Mouse (Mus musculus): Measurements from ENCODE around the gene Kcnh3.
A peak's percentile ranks its signal among the peaks of the same experiment; 100 is the strongest.
"Not testable (repeated sequence)": the region's sequence is repeated elsewhere in the genome, so short reads cannot be mapped to it uniquely, and the experiment has no call there.

Kcnh3 gene

GRCm38 (mm10) chr15:99240129-99240528 lies 15.5 kb downstream of the Kcnh3 start:
- no peak for DNase-seq (ENCODE audit: low read depth, low spot score)

GRCm38 (mm10) chr15:99241249-99241648 lies 16.6 kb downstream of the Kcnh3 start:
- DNase-seq (ENCODE audit: low read depth, low spot score), result no peak

- DNase-seq (ENCODE audit: low read depth, low spot score), result no peak
These were observed 17.4 kb downstream of the Kcnh3 start for GRCm38 (mm10) chr15:99242045-99242444.

- not testable (repeated sequence) for DNase-seq (ENCODE audit: low read depth, low spot score)
These were observed 22.1 kb downstream of the Kcnh3 start for GRCm38 (mm10) chr15:99246736-99247135.

GRCm38 (mm10) chr15:99248972-99249371 lies 24.3 kb downstream of the Kcnh3 start:
- DNase-seq (ENCODE audit: low read depth, low spot score), result no peak

GRCm38 (mm10) chr15:99249938-99250337 lies 25.3 kb downstream of the Kcnh3 start:
- DNase-seq (ENCODE audit: low read depth, low spot score), result no peak

- not testable (repeated sequence) for DNase-seq (ENCODE audit: low read depth, low spot score)
These were observed 26.4 kb downstream of the Kcnh3 start for GRCm38 (mm10) chr15:99251111-99251510.

- peak; percentile 99 for DNase-seq (ENCODE audit: low read depth, low spot score)
These were observed 27.1 kb downstream of the Kcnh3 start, which contains the start of gene Mcrs1 for GRCm38 (mm10) chr15:99251626-99252380. Gene Mcrs1 (minus strand): TSS chr15:99251961.

GRCm38 (mm10) chr15:99252381-99253174 lies 27.9 kb downstream of the Kcnh3 start:
- no peak for DNase-seq (ENCODE audit: low read depth, low spot score)

GRCm38 (mm10) chr15:99253175-99253479 lies 28.5 kb downstream of the Kcnh3 start:
- DNase-seq (ENCODE audit: low read depth, low spot score), result not testable (repeated sequence)

GRCm38 (mm10) chr15:99253772-99254171 lies 29.1 kb downstream of the Kcnh3 start:
- DNase-seq (ENCODE audit: low read depth, low spot score), result no peak

GRCm38 (mm10) chr15:99254477-99255005 lies 29.9 kb downstream of the Kcnh3 start:
- no peak for DNase-seq (ENCODE audit: low read depth, low spot score)

GRCm38 (mm10) chr15:99255241-99255749 lies 30.6 kb downstream of the Kcnh3 start:
- DNase-seq (ENCODE audit: low read depth, low spot score), result no peak

- DNase-seq (ENCODE audit: low read depth, low spot score), result no peak
These were observed 34.6 kb downstream of the Kcnh3 start for GRCm38 (mm10) chr15:99259167-99259729.

GRCm38 (mm10) chr15:99259730-99260252 lies 35.1 kb downstream of the Kcnh3 start:
- peak; percentile 59 for DNase-seq (ENCODE audit: low read depth, low spot score)

GRCm38 (mm10) chr15:99262702-99263101 lies 38.0 kb downstream of the Kcnh3 start:
- DNase-seq (ENCODE audit: low read depth, low spot score), result no peak

GRCm38 (mm10) chr15:99264363-99264762 lies 39.7 kb downstream of the Kcnh3 start:
- no peak for DNase-seq (ENCODE audit: low read depth, low spot score)

GRCm38 (mm10) chr15:99265679-99266078 lies 41.0 kb downstream of the Kcnh3 start:
- DNase-seq (ENCODE audit: low read depth, low spot score), result peak; percentile 75

GRCm38 (mm10) chr15:99276095-99276494 lies 51.4 kb downstream of the Kcnh3 start:
- DNase-seq (ENCODE audit: low read depth, low spot score), result no peak

- DNase-seq (ENCODE audit: low read depth, low spot score), result no peak
These were observed 53.6 kb downstream of the Kcnh3 start for GRCm38 (mm10) chr15:99278271-99278670.

- no peak for DNase-seq (ENCODE audit: low read depth, low spot score)
These were observed 58.8 kb downstream of the Kcnh3 start for GRCm38 (mm10) chr15:99283456-99283855.

Measured in retina, postnatal 7 days (tissue).